Comparison of ENCODE assay signal across 9 mouse cellular contexts in the genomic region with DNA sequence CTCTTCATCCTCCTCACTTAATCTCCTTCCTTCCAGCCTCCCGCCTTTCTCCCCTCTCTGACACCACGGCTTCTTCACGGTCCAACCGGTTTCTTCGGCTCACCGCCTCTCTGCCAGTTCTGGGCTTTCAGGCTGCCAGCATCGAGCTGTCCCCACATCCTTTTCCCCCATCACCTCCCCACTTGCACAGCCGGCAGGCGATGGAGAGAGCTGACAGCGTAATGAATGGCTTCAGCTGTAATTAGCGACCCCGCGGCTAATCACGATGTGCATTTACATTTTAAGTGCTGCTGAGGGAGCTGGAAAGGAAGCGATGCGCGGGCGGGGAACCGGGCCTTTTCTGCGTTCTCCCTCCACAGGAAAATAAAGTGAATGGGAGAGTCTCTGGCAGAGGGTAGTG. TPM values are rescaled to one million over a fixed set of nuclear protein-coding genes. Genes with fewer than 3 reads are reported as not detected.
A peak's percentile ranks its signal among the peaks of the same experiment; 100 is the strongest.
DNase-seq lines count a peak whose midpoint lies in the region; ATAC-seq and TF ChIP-seq lines count a peak whose summit lies in the region.
"Had no signal": no experiment of that assay in that cellular context is flagged by ENCODE, and none has a peak within 500 bp of the region (broad histone marks: within the 10 kb centered on the region; RNA-seq: fewer than 3 reads in every experiment).

No protein-coding gene starts in this region.

- H3K27ac ChIP-seq in heart, embryonic 11.5 days (ENCODE audit: low read depth, low read length), result no peak overlapping the region
- H3K27ac ChIP-seq in CH12.LX (ENCODE audit: insufficient read depth, low read depth), result no peak overlapping the region
- peak overlapping the region; percentile 94 for H3K27ac ChIP-seq in forebrain, embryonic 15.5 days (replicated peaks)
- H3K27ac ChIP-seq in midbrain, embryonic 10.5 days (replicated peaks), result no peak overlapping the region
- H3K27ac ChIP-seq: liver, embryonic 14.5 days had no signal

- TF ChIP-seq EP300 in CH12.LX (IDR thresholded peaks at IDR 0.05; ENCODE audit: low read length), result no peak

- in situ Hi-C loops in CH12.LX (cut with MboI; ENCODE audit: low pct_ligation_motif_present, low pct_unique_long_range_greater_than_20kb, low sequenced_read_pairs), result loop anchor here (10.0 kb wide), 1 partner anchor 57 kb away; a partner anchor contains a TSS

- DNase-seq in heart, postnatal 4 days, result no peak
- no peak for DNase-seq in CH12.LX (ENCODE audit: extremely low read depth)
- DNase-seq in midbrain, embryonic 10.5 days (ENCODE audit: low spot score), result peak; percentile 49
- no peak for DNase-seq in spleen, postnatal 14 days (ENCODE audit: low spot score in 2 of 2)
- DNase-seq in adrenal gland, postnatal 36 days, result no peak

- no peak for TF ChIP-seq POLR2A in CH12.LX (IDR thresholded peaks at IDR 0.05; ENCODE audit: low read depth, low read length)

- no peaks in the 10 kb centered on the region for H3K36me3 ChIP-seq in heart, embryonic 11.5 days (ENCODE audit: control insufficient read depth, insufficient read depth, low read length)
- peaks cover 0 to 8% of the 10 kb centered on the region in 2 experiments for H3K36me3 ChIP-seq in CH12.LX (replicated peaks in 1 of 2; ENCODE audit: control insufficient read depth in 1 of 2, insufficient read depth in 1 of 2, low read length in 1 of 2)
- H3K36me3 ChIP-seq in forebrain, embryonic 15.5 days, result no peaks in the 10 kb centered on the region
- no peaks in the 10 kb centered on the region for H3K36me3 ChIP-seq in midbrain, embryonic 10.5 days

- peaks cover 56% of the 10 kb centered on the region for H3K27me3 ChIP-seq in heart, embryonic 11.5 days (ENCODE audit: control insufficient read depth, insufficient read depth, low read length)
- peaks cover 2% of the 10 kb centered on the region for H3K27me3 ChIP-seq in CH12.LX (replicated peaks)
- H3K27me3 ChIP-seq in forebrain, embryonic 15.5 days, result peaks cover 34% of the 10 kb centered on the region
- peaks cover 97% of the 10 kb centered on the region for H3K27me3 ChIP-seq in midbrain, embryonic 10.5 days (ENCODE audit: low read depth, poor library complexity, severe bottlenecking)

- no peaks in the 10 kb centered on the region for H3K9me3 ChIP-seq in heart, embryonic 11.5 days (replicated peaks; ENCODE audit: control insufficient read depth, low read length)
- peaks cover 4% of the 10 kb centered on the region for H3K9me3 ChIP-seq in CH12.LX (replicated peaks; ENCODE audit: low read length)
- no peaks in the 10 kb centered on the region for H3K9me3 ChIP-seq in forebrain, embryonic 15.5 days
- H3K9me3 ChIP-seq in midbrain, embryonic 10.5 days (replicated peaks), result no peaks in the 10 kb centered on the region

- dilution Hi-C loops in CH12.LX (cut with MboI; ENCODE audit: extremely low pct_ligation_motif_present, extremely low pct_unique_long_range_greater_than_20kb, low sequenced_read_pairs), result no loop called here

- H3K4me2 ChIP-seq in heart, embryonic 11.5 days, result peak overlapping the region; percentile 46
- H3K4me2 ChIP-seq in CH12.LX (ENCODE audit: insufficient read depth, low read depth, poor library complexity, severe bottlenecking), result peak overlapping the region; percentile 25; the same call in 1 of the 2 replicates
- peak overlapping the region; percentile 90 for H3K4me2 ChIP-seq in forebrain, embryonic 15.5 days (replicated peaks)

- H3K9ac ChIP-seq in heart, embryonic 11.5 days (ENCODE audit: low read depth, low read length), result peak overlapping the region; percentile 29; the same call in 1 of the 2 replicates
- no peak overlapping the region for H3K9ac ChIP-seq in CH12.LX (ENCODE audit: insufficient read depth, low read depth)
- peak overlapping the region; percentile 28 for H3K9ac ChIP-seq in forebrain, embryonic 15.5 days (replicated peaks)
- H3K9ac ChIP-seq: liver, embryonic 14.5 days had no signal

- WGBS in heart, embryonic 11.5 days (ENCODE audit: insufficient replicate concordance), result 4% methylated on average over 20 of the region's 20 CpGs
- 1% methylated on average over 20 of the region's 20 CpGs for whole genome bisulfite sequencing in forebrain, embryonic 15.5 days
- WGBS in midbrain, embryonic 10.5 days, result 1% methylated on average over 20 of the region's 20 CpGs

- H3K4me1 ChIP-seq in heart, embryonic 11.5 days (ENCODE audit: control insufficient read depth, insufficient read depth, low read length), result peaks cover 38% of the 10 kb centered on the region
- peaks cover 0 to 3% of the 10 kb centered on the region in 2 experiments; a peak in 1 of 4 replicates for H3K4me1 ChIP-seq in CH12.LX (ENCODE audit: control insufficient read depth in 1 of 2, insufficient read depth in 2 of 2)
- H3K4me1 ChIP-seq in forebrain, embryonic 15.5 days, result peaks cover 80% of the 10 kb centered on the region
- H3K4me1 ChIP-seq in midbrain, embryonic 10.5 days, result peaks cover 53% of the 10 kb centered on the region

- H3K79me2 ChIP-seq in CH12.LX (replicated peaks; ENCODE audit: control insufficient read depth, extremely low read depth, insufficient read depth, poor library complexity, severe bottlenecking), result no peaks in the 10 kb centered on the region

- H3K4me3 ChIP-seq in heart, embryonic 11.5 days (ENCODE audit: low read depth, low read length), result peak overlapping the region; percentile 17; the same call in 1 of the 2 replicates
- no peak overlapping the region for H3K4me3 ChIP-seq in CH12.LX (replicated peaks in 1 of 3; ENCODE audit: low read depth in 2 of 3, low read length in 2 of 3, poor library complexity in 1 of 3)
- peak overlapping the region; percentile 46 for H3K4me3 ChIP-seq in forebrain, embryonic 15.5 days
- H3K4me3 ChIP-seq in midbrain, embryonic 10.5 days, result peak overlapping the region; percentile 35

- no peak for TF ChIP-seq CTCF in CH12.LX (conservative IDR thresholded peaks at IDR 0.05 in 1 of 2, IDR thresholded peaks at IDR 0.05 in 1 of 2; ENCODE audit: low read depth in 2 of 2, low read length in 2 of 2)

- ATAC-seq in heart, embryonic 11.5 days (replicated peaks; ENCODE audit: insufficient number of reproducible peaks, low FRiP score, low TSS enrichment), result no peak
- peak; percentile 84 for ATAC-seq in forebrain, embryonic 15.5 days (replicated peaks)
- no peak for ATAC-seq in granulocyte monocyte progenitor cell, adult 5-6 weeks (replicated peaks; ENCODE audit: poor library complexity, severe bottlenecking)

- no peak for TF ChIP-seq RAD21 in CH12.LX (IDR thresholded peaks at IDR 0.05; ENCODE audit: low read depth, low read length)

RNA-seq across cellular contexts. Expression of a gene that starts 2.0 kb away (rescaled TPM):
- 16.3 and 17.1 TPM in 2 replicates for polyA plus RNA-seq in heart, embryonic 11.5 days (2014; fragmentation: Nextera tagmentation; extraction: Ambion mirVana)
- 1 to 10 TPM; 7.8 to 9.4 TPM for total RNA-seq in heart, postnatal 4 days (2021)
- total RNA-seq in CH12.LX (2012; rRNA removed) (0.21 TPM in 1 of 2 replicates, not detected in the other), CH12.LX (2014; rRNA removed) (not detected in 2 replicates)
- polyA plus RNA-seq in CH12.LX (2012; ENCODE audit: insufficient read length, low read depth), result not detected in 2 replicates
- 18.8 and 19.6 TPM in 2 replicates for polyA plus RNA-seq in forebrain, embryonic 15.5 days (2015; fragmentation: Nextera tagmentation; extraction: Ambion mirVana)
- polyA plus RNA-seq in midbrain, embryonic 10.5 days (2016; fragmentation: Nextera tagmentation; extraction: Ambion mirVana), result 2.5 and 9.3 TPM in 2 replicates
- 0.32 TPM in 1 of 2 replicates, not detected in the other for total RNA-seq in granulocyte monocyte progenitor cell, adult 5-6 weeks (2014; fragmentation: Nextera tagmentation)
- 0.46 TPM in 1 of 2 replicates, not detected in the other for total RNA-seq in granulocyte monocyte progenitor cell, adult 5-6 weeks (2017)
- 1 to 10 TPM; 1.4 to 4.0 TPM for total RNA-seq in adrenal gland, postnatal 36 days (2021)

RNA-seq across cellular contexts. Expression of a gene that starts 19.2 kb away (rescaled TPM):
- 1,178 and 1,213 TPM in 2 replicates for polyA plus RNA-seq in heart, embryonic 11.5 days (2014; fragmentation: Nextera tagmentation; extraction: Ambion mirVana)
- total RNA-seq in heart, postnatal 4 days (2021), result 1,000 to 10,000 TPM; 1,831 to 1,865 TPM
- total RNA-seq in CH12.LX (2012; rRNA removed) (179 and 203 TPM in 2 replicates), CH12.LX (2014; rRNA removed) (229 and 257 TPM in 2 replicates)
- polyA plus RNA-seq in CH12.LX (2012; ENCODE audit: insufficient read length, low read depth), result 255 and 279 TPM in 2 replicates
- polyA plus RNA-seq in forebrain, embryonic 15.5 days (2015; fragmentation: Nextera tagmentation; extraction: Ambion mirVana), result 751 and 752 TPM in 2 replicates
- 705 and 737 TPM in 2 replicates for polyA plus RNA-seq in midbrain, embryonic 10.5 days (2016; fragmentation: Nextera tagmentation; extraction: Ambion mirVana)
- 540 and 741 TPM in 2 replicates for total RNA-seq in granulocyte monocyte progenitor cell, adult 5-6 weeks (2014; fragmentation: Nextera tagmentation)
- 121 and 142 TPM in 2 replicates for total RNA-seq in granulocyte monocyte progenitor cell, adult 5-6 weeks (2017)
- total RNA-seq in adrenal gland, postnatal 36 days (2021), result 100 to 1,000 TPM; 547 to 578 TPM

RNA-seq across cellular contexts. Expression of a gene that starts 34.0 kb away (rescaled TPM):
- polyA plus RNA-seq in heart, embryonic 11.5 days (2014; fragmentation: Nextera tagmentation; extraction: Ambion mirVana), result 5.8 and 7.9 TPM in 2 replicates
- 10 to 100 TPM; 11.6 to 11.7 TPM for total RNA-seq in heart, postnatal 4 days (2021)
- total RNA-seq in CH12.LX (2012; rRNA removed), result 2.1 and 2.7 TPM in 2 replicates
- total RNA-seq in CH12.LX (2014; rRNA removed), result 0.34 and 0.54 TPM in 2 replicates
- 0.48 and 0.99 TPM in 2 replicates for polyA plus RNA-seq in CH12.LX (2012; ENCODE audit: insufficient read length, low read depth)
- 102 and 106 TPM in 2 replicates for polyA plus RNA-seq in forebrain, embryonic 15.5 days (2015; fragmentation: Nextera tagmentation; extraction: Ambion mirVana)
- 17.3 and 26.3 TPM in 2 replicates for polyA plus RNA-seq in midbrain, embryonic 10.5 days (2016; fragmentation: Nextera tagmentation; extraction: Ambion mirVana)
- 5.4 and 8.2 TPM in 2 replicates for total RNA-seq in granulocyte monocyte progenitor cell, adult 5-6 weeks (2014; fragmentation: Nextera tagmentation)
- 1.6 and 2.2 TPM in 2 replicates for total RNA-seq in granulocyte monocyte progenitor cell, adult 5-6 weeks (2017)
- total RNA-seq in adrenal gland, postnatal 36 days (2021), result 10 to 100 TPM in 1 of 2 experiments, 1 to 10 TPM in 1; 8.4 to 12.3 TPM

RNA-seq across cellular contexts. Expression of a gene that starts 35.5 kb away (rescaled TPM):
- 12.1 and 12.6 TPM in 2 replicates for polyA plus RNA-seq in heart, embryonic 11.5 days (2014; fragmentation: Nextera tagmentation; extraction: Ambion mirVana)
- total RNA-seq in heart, postnatal 4 days (2021), result 1 to 10 TPM; 7.9 to 8.8 TPM
- total RNA-seq in CH12.LX (2012; rRNA removed) (10.6 and 11.8 TPM in 2 replicates), CH12.LX (2014; rRNA removed) (8.3 and 9.3 TPM in 2 replicates)
- 9.2 and 10.2 TPM in 2 replicates for polyA plus RNA-seq in CH12.LX (2012; ENCODE audit: insufficient read length, low read depth)
- polyA plus RNA-seq in forebrain, embryonic 15.5 days (2015; fragmentation: Nextera tagmentation; extraction: Ambion mirVana), result 24.1 and 26.2 TPM in 2 replicates
- polyA plus RNA-seq in midbrain, embryonic 10.5 days (2016; fragmentation: Nextera tagmentation; extraction: Ambion mirVana), result 16.8 and 19.4 TPM in 2 replicates
- total RNA-seq in granulocyte monocyte progenitor cell, adult 5-6 weeks (2014; fragmentation: Nextera tagmentation), result 7.3 and 7.5 TPM in 2 replicates
- 11.4 and 12.6 TPM in 2 replicates for total RNA-seq in granulocyte monocyte progenitor cell, adult 5-6 weeks (2017)
- total RNA-seq in adrenal gland, postnatal 36 days (2021), result 10 to 100 TPM; 25.2 to 26.3 TPM

RNA-seq across cellular contexts. Expression of a gene that starts 50.7 kb away (rescaled TPM):
- polyA plus RNA-seq in heart, embryonic 11.5 days (2014; fragmentation: Nextera tagmentation; extraction: Ambion mirVana), result 67.5 and 76.1 TPM in 2 replicates
- 100 to 1,000 TPM; 122 to 125 TPM for total RNA-seq in heart, postnatal 4 days (2021)
- 28.6 and 33.2 TPM in 2 replicates for total RNA-seq in CH12.LX (2012; rRNA removed)
- total RNA-seq in CH12.LX (2014; rRNA removed), result 28.2 and 29.0 TPM in 2 replicates
- 36.7 and 37.3 TPM in 2 replicates for polyA plus RNA-seq in CH12.LX (2012; ENCODE audit: insufficient read length, low read depth)
- polyA plus RNA-seq in forebrain, embryonic 15.5 days (2015; fragmentation: Nextera tagmentation; extraction: Ambion mirVana), result 62.9 and 69.3 TPM in 2 replicates
- 64.7 and 74.4 TPM in 2 replicates for polyA plus RNA-seq in midbrain, embryonic 10.5 days (2016; fragmentation: Nextera tagmentation; extraction: Ambion mirVana)
- 10.8 and 23.1 TPM in 2 replicates for total RNA-seq in granulocyte monocyte progenitor cell, adult 5-6 weeks (2014; fragmentation: Nextera tagmentation)
- 13.9 and 17.8 TPM in 2 replicates for total RNA-seq in granulocyte monocyte progenitor cell, adult 5-6 weeks (2017)
- total RNA-seq in adrenal gland, postnatal 36 days (2021), result 10 to 100 TPM; 37.0 to 39.6 TPM

Comparison
In these comparisons a context has a peak if more than half of its experiments do, and no peak if none do; other contexts are left out.
1. H3K4me2 ChIP-seq: peak in every context shown above with its lines; median percentile 90 in forebrain, embryonic 15.5 days; 46 in heart, embryonic 11.5 days; 25 in CH12.LX.
2. H3K4me3 ChIP-seq: peak in heart, embryonic 11.5 days (single experiment), forebrain, embryonic 15.5 days (single experiment) and midbrain, embryonic 10.5 days (single experiment); none in CH12.LX (0 of 3).